Mouse (Mus musculus) frontal cortex, postnatal 36 days (tissue): ENCODE results near the gene Gbp2b.
"Not testable (repeated sequence)": the region's sequence is repeated elsewhere in the genome, so short reads cannot be mapped to it uniquely, and the experiment has no call there.

Experiments
- DNase-seq, 2 experiments: peaks; one replicate each; pipeline ENCODE4 v3.0.0; 2022; ENCODE audit warnings: low spot score in 2 of 2

Gene Gbp2b

GRCm38 (mm10) chr3:142594547-142594946, at the start of gene Gbp2b:
Gbp2b (plus strand) TSS chr3:142594847.
- no peak for DNase-seq

- DNase-seq: no peak
These were observed 48.0 kb upstream of the Gbp2b start for GRCm38 (mm10) chr3:142546690-142547089.

- DNase-seq: no peak
These were observed 44.5 kb upstream of the Gbp2b start for GRCm38 (mm10) chr3:142550052-142550676.

GRCm38 (mm10) chr3:142554601-142555000, 40.0 kb upstream of the Gbp2b start:
- no peak for DNase-seq

- DNase-seq: no peak
These were observed 39.0 kb upstream of the Gbp2b start for GRCm38 (mm10) chr3:142555623-142556022.

- no peak for DNase-seq
These were observed 34.9 kb upstream of the Gbp2b start, which contains the start of gene Gbp3 for GRCm38 (mm10) chr3:142559632-142560228. Gbp3 (plus strand) TSS chr3:142560026.

- DNase-seq: peak; percentile 70 to 76
These were observed 34.2 kb upstream of the Gbp2b start for GRCm38 (mm10) chr3:142560296-142560948.

GRCm38 (mm10) chr3:142561045-142561646, 33.5 kb upstream of the Gbp2b start:
- DNase-seq: no peak

- DNase-seq: no peak
These were observed 33.0 kb upstream of the Gbp2b start for GRCm38 (mm10) chr3:142561666-142562065.

- not testable (repeated sequence) for DNase-seq
These were observed 27.2 kb upstream of the Gbp2b start for GRCm38 (mm10) chr3:142567490-142567889.

GRCm38 (mm10) chr3:142570738-142571137, 23.9 kb upstream of the Gbp2b start:
- no peak for DNase-seq

GRCm38 (mm10) chr3:142577108-142577507, 17.5 kb upstream of the Gbp2b start:
- DNase-seq: no peak

- no peak for DNase-seq
These were observed 16.3 kb upstream of the Gbp2b start for GRCm38 (mm10) chr3:142578342-142578741.

GRCm38 (mm10) chr3:142583067-142583466, 11.6 kb upstream of the Gbp2b start:
- no peak for DNase-seq

GRCm38 (mm10) chr3:142587386-142587785, 7.3 kb upstream of the Gbp2b start:
- no peak for DNase-seq

- no peak for DNase-seq
These were observed 5.8 kb upstream of the Gbp2b start for GRCm38 (mm10) chr3:142588888-142589287.

GRCm38 (mm10) chr3:142590431-142591067, 4.1 kb upstream of the Gbp2b start:
- no peak for DNase-seq

GRCm38 (mm10) chr3:142597923-142598322, 3.3 kb downstream of the Gbp2b start:
- DNase-seq: no peak

- DNase-seq: no peak
These were observed 7.0 kb downstream of the Gbp2b start for GRCm38 (mm10) chr3:142601675-142602074.

- peak in 1 of 2 experiments; percentile 4 for DNase-seq
These were observed 24.0 kb downstream of the Gbp2b start for GRCm38 (mm10) chr3:142618658-142619057.

GRCm38 (mm10) chr3:142619606-142620005, 25.0 kb downstream of the Gbp2b start:
- no peak for DNase-seq
